ENCODE assay signal across 8 mouse cellular contexts in the genomic region with DNA sequence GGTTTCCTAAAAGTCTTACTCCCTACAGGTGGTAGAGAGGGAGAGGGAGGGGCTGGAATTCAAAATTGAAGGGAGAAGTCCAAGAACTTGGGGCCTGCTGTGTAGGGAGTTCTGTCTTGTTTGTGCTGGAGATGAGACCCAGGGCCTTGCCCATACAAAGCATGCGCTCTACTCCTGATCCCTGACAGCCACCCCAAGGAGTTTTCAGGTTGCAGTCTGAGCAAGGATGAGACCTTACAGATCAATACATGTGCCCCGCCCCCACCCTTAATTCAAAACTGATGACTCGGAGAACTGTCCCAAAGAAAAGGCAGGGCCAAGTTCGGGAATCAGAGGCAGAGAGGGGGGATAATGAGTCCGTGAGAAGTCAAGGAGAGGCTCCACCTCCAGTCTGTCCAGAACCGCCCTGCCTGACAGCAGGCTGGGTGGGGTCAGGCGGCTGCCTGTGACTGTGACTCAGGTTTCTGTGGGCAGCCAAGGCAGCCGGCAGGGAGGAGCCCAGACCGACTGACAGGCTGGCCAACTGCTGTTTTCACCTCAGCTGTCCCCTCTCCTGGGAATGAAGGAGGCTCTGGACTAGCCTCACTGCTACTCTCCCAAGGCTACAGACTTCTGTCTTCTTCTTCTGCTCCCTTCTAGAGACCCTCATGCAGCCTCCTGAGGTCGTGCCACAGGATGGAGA. TPM values are rescaled to one million over a fixed set of nuclear protein-coding genes. Genes with fewer than 3 reads are reported as not detected.
DNase-seq lines count a peak whose midpoint lies in the region; ATAC-seq and TF ChIP-seq lines count a peak whose summit lies in the region.

No protein-coding gene starts in this region.

- 8% methylated on average over 10 of the region's 10 CpGs for WGBS in intestine, embryonic 14.5 days
- 11% methylated on average over 10 of the region's 10 CpGs for WGBS in liver, postnatal 0 days (ENCODE audit: insufficient replicate concordance)
- WGBS in neural tube, embryonic 15.5 days = 8% methylated on average over 10 of the region's 10 CpGs

- peak overlapping the region; percentile 8; the same call in 1 of the 2 replicates for H3K4me3 ChIP-seq in intestine, embryonic 14.5 days (ENCODE audit: low read depth, low read length)
- H3K4me3 ChIP-seq in liver, postnatal 0 days (ENCODE audit: low read depth, low read length) = peak overlapping the region; percentile 21; the same call in 1 of the 2 replicates
- no peak overlapping the region for H3K4me3 ChIP-seq in neural tube, embryonic 15.5 days (replicated peaks)

- no peaks in the 10 kb centered on the region for H3K27me3 ChIP-seq in intestine, embryonic 14.5 days (replicated peaks; ENCODE audit: control insufficient read depth, insufficient read depth, low read length)
- H3K27me3 ChIP-seq in liver, postnatal 0 days (ENCODE audit: insufficient read depth, low read length) = no peaks in the 10 kb centered on the region
- H3K27me3 ChIP-seq in neural tube, embryonic 15.5 days (replicated peaks) = no peaks in the 10 kb centered on the region

- peak overlapping the region; percentile 49 for H3K4me2 ChIP-seq in intestine, embryonic 14.5 days (ENCODE audit: low read length)
- peak overlapping the region; percentile 65 for H3K4me2 ChIP-seq in liver, postnatal 0 days (ENCODE audit: low read depth, low read length)
- peak overlapping the region; percentile 42; the same call in 1 of the 2 replicates for H3K4me2 ChIP-seq in neural tube, embryonic 15.5 days

- ATAC-seq in intestine, embryonic 14.5 days (replicated peaks; ENCODE audit: low FRiP score, low TSS enrichment, low read depth) = no peak
- peak; percentile 55 for ATAC-seq in liver, postnatal 0 days
- no peak for ATAC-seq in neural tube, embryonic 15.5 days (ENCODE audit: low FRiP score)

- no peak for TF ChIP-seq EP300 in liver, postnatal 0 days (IDR thresholded peaks at IDR 0.05; ENCODE audit: low read depth)

- H3K9ac ChIP-seq in intestine, embryonic 14.5 days (ENCODE audit: low read length) = 0 out of 2 replicates have a peak overlapping the region, but pooled peaks have one; percentile 16
- H3K9ac ChIP-seq in liver, postnatal 0 days (replicated peaks) = peak overlapping the region; percentile 42
- H3K9ac ChIP-seq in neural tube, embryonic 15.5 days (replicated peaks) = no peak overlapping the region

- 0 out of 2 replicates have a peak, but pooled peaks cover 5% of the 10 kb centered on the region for H3K36me3 ChIP-seq in intestine, embryonic 14.5 days (ENCODE audit: control insufficient read depth, insufficient read depth, low read length)
- no peaks in the 10 kb centered on the region for H3K36me3 ChIP-seq in liver, postnatal 0 days (replicated peaks; ENCODE audit: insufficient read depth, low read length)
- no peaks in the 10 kb centered on the region for H3K36me3 ChIP-seq in neural tube, embryonic 15.5 days

- peaks cover 51% of the 10 kb centered on the region for H3K4me1 ChIP-seq in intestine, embryonic 14.5 days (replicated peaks; ENCODE audit: control insufficient read depth, insufficient read depth, low read length)
- H3K4me1 ChIP-seq in liver, postnatal 0 days (ENCODE audit: insufficient read depth) = peaks cover 56% of the 10 kb centered on the region
- peaks cover 70% of the 10 kb centered on the region for H3K4me1 ChIP-seq in neural tube, embryonic 15.5 days

- no peaks in the 10 kb centered on the region for H3K9me3 ChIP-seq in intestine, embryonic 14.5 days (ENCODE audit: control insufficient read depth, low read length)
- H3K9me3 ChIP-seq in liver, postnatal 0 days (ENCODE audit: low read length) = no peaks in the 10 kb centered on the region
- H3K9me3 ChIP-seq in neural tube, embryonic 15.5 days (replicated peaks) = no peaks in the 10 kb centered on the region

- peak overlapping the region; percentile 96 for H3K27ac ChIP-seq in intestine, embryonic 14.5 days (ENCODE audit: low read depth)
- H3K27ac ChIP-seq in liver, postnatal 0 days (ENCODE audit: low read depth) = peak overlapping the region; percentile 86
- peak overlapping the region; percentile 79 for H3K27ac ChIP-seq in neural tube, embryonic 15.5 days (replicated peaks)

- TF ChIP-seq CTCF in liver, postnatal 0 days (IDR thresholded peaks at IDR 0.05; ENCODE audit: low read depth) = no peak

- peak; percentile 76 for DNase-seq in ovary, adult 18-20 months (ENCODE audit: low spot score)
- DNase-seq in ovary, postnatal 14 days (ENCODE audit: low spot score) = no peak
- peak; percentile 89 for DNase-seq in brain, adult 2 months (ENCODE audit: low read depth, low spot score)
- DNase-seq in gastrocnemius, postnatal 10 days = peak; percentile 78
- DNase-seq in intestine, embryonic 14.5 days (ENCODE audit: low spot score) = no peak
- DNase-seq in liver, postnatal 0 days = peak; percentile 84
- no peak for DNase-seq in layer of hippocampus, postnatal 14 days (ENCODE audit: low spot score in 2 of 2)

RNA-seq across cellular contexts. Expression of a gene that starts 1.5 kb away (rescaled TPM):
- total RNA-seq in gastrocnemius, postnatal 10 days (2021) = 10 to 100 TPM; 25.7 to 29.2 TPM
- polyA plus RNA-seq in intestine, embryonic 14.5 days (2014; fragmentation: Nextera tagmentation; extraction: Ambion mirVana) = 20.5 and 24.6 TPM in 2 replicates
- 39.0 and 39.2 TPM in 2 replicates for polyA plus RNA-seq in liver, postnatal 0 days (2015; fragmentation: Nextera tagmentation; extraction: Ambion mirVana)
- polyA plus RNA-seq in neural tube, embryonic 15.5 days (2015; fragmentation: Nextera tagmentation; extraction: Ambion mirVana) = 175 and 188 TPM in 2 replicates
- 10 to 100 TPM; 83.9 to 88.2 TPM for total RNA-seq in layer of hippocampus, postnatal 14 days (2021)

RNA-seq across cellular contexts. Expression of a gene that starts 4.5 kb away (rescaled TPM):
- 100 to 1,000 TPM; 209 to 239 TPM for total RNA-seq in gastrocnemius, postnatal 10 days (2021)
- 37.8 and 38.0 TPM in 2 replicates for polyA plus RNA-seq in intestine, embryonic 14.5 days (2014; fragmentation: Nextera tagmentation; extraction: Ambion mirVana)
- polyA plus RNA-seq in liver, postnatal 0 days (2015; fragmentation: Nextera tagmentation; extraction: Ambion mirVana) = 7.2 and 10.0 TPM in 2 replicates
- polyA plus RNA-seq in neural tube, embryonic 15.5 days (2015; fragmentation: Nextera tagmentation; extraction: Ambion mirVana) = 65.4 and 79.7 TPM in 2 replicates
- total RNA-seq in layer of hippocampus, postnatal 14 days (2021) = 100 to 1,000 TPM; 222 to 233 TPM

RNA-seq across cellular contexts. Expression of a gene that starts 25.9 kb away (rescaled TPM):
- 1 to 10 TPM; 5.7 to 5.9 TPM for total RNA-seq in gastrocnemius, postnatal 10 days (2021)
- polyA plus RNA-seq in intestine, embryonic 14.5 days (2014; fragmentation: Nextera tagmentation; extraction: Ambion mirVana) = 5.3 and 6.7 TPM in 2 replicates
- polyA plus RNA-seq in liver, postnatal 0 days (2015; fragmentation: Nextera tagmentation; extraction: Ambion mirVana) = 0.25 and 0.26 TPM in 2 replicates
- polyA plus RNA-seq in neural tube, embryonic 15.5 days (2015; fragmentation: Nextera tagmentation; extraction: Ambion mirVana) = 7.4 and 9.8 TPM in 2 replicates
- total RNA-seq in layer of hippocampus, postnatal 14 days (2021) = 1 to 10 TPM; 1.9 to 8.4 TPM

RNA-seq across cellular contexts. Expression of a gene that starts 58.1 kb away (rescaled TPM):
- 100 to 1,000 TPM; 131 to 152 TPM for total RNA-seq in gastrocnemius, postnatal 10 days (2021)
- polyA plus RNA-seq in intestine, embryonic 14.5 days (2014; fragmentation: Nextera tagmentation; extraction: Ambion mirVana) = 206 TPM in 2 replicates
- 47.8 and 62.4 TPM in 2 replicates for polyA plus RNA-seq in liver, postnatal 0 days (2015; fragmentation: Nextera tagmentation; extraction: Ambion mirVana)
- polyA plus RNA-seq in neural tube, embryonic 15.5 days (2015; fragmentation: Nextera tagmentation; extraction: Ambion mirVana) = 127 and 133 TPM in 2 replicates
- 100 to 1,000 TPM; 142 to 149 TPM for total RNA-seq in layer of hippocampus, postnatal 14 days (2021)

Comparison
In these comparisons a context has a peak if more than half of its experiments do, and no peak if none do; other contexts are left out.
1. DNase-seq: peak in ovary, adult 18-20 months (single experiment), brain, adult 2 months (single experiment), gastrocnemius, postnatal 10 days (single experiment) and liver, postnatal 0 days (single experiment); none in ovary, postnatal 14 days (single experiment), intestine, embryonic 14.5 days (single experiment) and layer of hippocampus, postnatal 14 days (0 of 2).
2. Peak in every context shown above with its lines, with median percentiles within 50 percentile points of each other: H3K27ac ChIP-seq and H3K4me2 ChIP-seq.